Mouse (Mus musculus) ES-E14 (cell line): ENCODE data around the gene Slc16a10. TPM values are rescaled to one million over a fixed set of nuclear protein-coding genes. Genes with fewer than 3 reads are reported as not detected.

Experiments used
- DNase-seq: peaks from one replicate; pipeline ENCODE4 v3.0.0-alpha.2; 2013; ENCODE audit warnings: low read depth, low spot score
- H3K27ac ChIP-seq: 2 replicates; pipeline ENCODE4 v1.5.1; 2012; ENCODE audit warnings: low read depth, mild to moderate bottlenecking, low read length, moderate library complexity, mixed read lengths; ENCODE audit not compliant: poor library complexity, insufficient read depth, severe bottlenecking
- H3K36me3 ChIP-seq: 2 replicates; pipeline ENCODE4 v1.6.1; 2012; ENCODE audit warnings: mild to moderate bottlenecking, low read length, moderate library complexity, mixed read lengths; ENCODE audit not compliant: control insufficient read depth, poor library complexity, insufficient read depth, severe bottlenecking
- H3K4me1 ChIP-seq, 2 experiments: fragments of 150-350 bp in 1 of 2; sonication (generic) in 1 of 2; 2 replicates each; pipeline ENCODE4 v1.6.1; 2012; ENCODE audit warnings: low read length in 2 of 2, mild to moderate bottlenecking in 1 of 2, mixed read lengths in 1 of 2; ENCODE audit not compliant: control insufficient read depth in 2 of 2, insufficient read depth in 2 of 2, poor library complexity in 1 of 2
- H3K4me3 ChIP-seq, 2 experiments: fragments of 150-350 bp in 1 of 2; sonication (generic) in 1 of 2; 2 replicates each; pipeline ENCODE4 v1.5.1; 2012; ENCODE audit warnings: low read length in 2 of 2, low read depth in 1 of 2, mild to moderate bottlenecking in 1 of 2, mixed read lengths in 1 of 2; ENCODE audit not compliant: insufficient read depth in 1 of 2, poor library complexity in 1 of 2, severe bottlenecking in 1 of 2
- H3K9ac ChIP-seq: 2 replicates; pipeline ENCODE4 v1.6.1; 2012; ENCODE audit warnings: low read depth, mild to moderate bottlenecking, low read length, mixed read lengths; ENCODE audit not compliant: poor library complexity, insufficient read depth, severe bottlenecking
- H3K9me3 ChIP-seq: fragments of 150-350 bp; sonication (generic); 2 replicates; pipeline ENCODE4 v1.6.1; 2012; ENCODE audit warnings: low read depth, mild to moderate bottlenecking, low read length; ENCODE audit not compliant: control insufficient read depth, insufficient read depth
- CHD2 ChIP-seq: IDR thresholded peaks from 2 replicates; pipeline ENCODE4 v1.6.1; 2014; ENCODE audit warnings: mild to moderate bottlenecking, low read depth, low read length, inconsistent platforms
- HCFC1 ChIP-seq: IDR thresholded peaks from 2 replicates; pipeline ENCODE4 v1.6.1; 2012; ENCODE audit warnings: low read length, inconsistent platforms, borderline replicate concordance; ENCODE audit not compliant: insufficient read depth
- MAFK ChIP-seq: IDR thresholded peaks from 2 replicates; pipeline ENCODE4 v1.6.1; 2014; ENCODE audit warnings: mild to moderate bottlenecking, low read depth, low read length, inconsistent platforms; ENCODE audit not compliant: insufficient read depth
- ZC3H11A ChIP-seq: IDR thresholded peaks from 2 replicates; pipeline ENCODE4 v1.6.1; 2012; ENCODE audit warnings: low read depth, mild to moderate bottlenecking, inconsistent platforms, low read length, borderline replicate concordance
- ZNF384 ChIP-seq: IDR thresholded peaks from 2 replicates; pipeline ENCODE4 v1.6.1; 2012; ENCODE audit warnings: low read depth, low read length, inconsistent platforms
- in situ Hi-C, 2 experiments: fragments of 600-800 bp; cut with MboI; formaldehyde crosslinking; loops; one replicate each; pipeline ENCODE4 v1.15.1; 2025; ENCODE audit warnings: low sequenced_read_pairs in 2 of 2, inconsistent platforms in 1 of 2; ENCODE audit not compliant: unreplicated experiment in 2 of 2
- total RNA-seq: library from RNA; depleted of rRNA; stranded (reverse); fragments of 300-350 nt; gene quantifications from 2 replicates; pipeline ENCODE4 v1.2.3, GENCODE M21; 2012

Slc16a10 gene
- total RNA-seq, 1 experiment: 6.2 TPM

DNA sequence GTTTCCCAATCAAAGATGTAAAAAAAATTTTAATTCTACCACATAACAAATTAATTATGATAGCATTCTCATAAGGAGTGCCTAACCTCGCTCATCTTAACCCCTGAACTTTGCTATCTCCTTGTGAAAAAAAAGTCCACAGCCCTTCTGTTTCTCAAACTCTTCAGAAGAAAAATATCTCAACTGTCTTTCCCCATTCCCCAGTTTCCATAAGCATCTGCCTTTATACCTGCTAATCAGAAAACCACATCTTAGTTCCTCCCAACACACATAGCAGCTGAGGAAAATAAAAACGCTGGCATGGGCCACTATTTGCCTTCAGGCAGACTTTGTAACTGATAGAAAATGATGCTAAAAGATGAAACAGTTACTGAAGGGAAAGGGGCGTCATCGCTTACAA, 17.5 kb downstream of the Slc16a10 start:
- in situ Hi-C loops: no loop called here
- Histone ChIP-seq H3K9ac (no peak overlapping the region), H3K27ac (no peak overlapping the region), H3K4me1 (no peaks in the 10 kb centered on the region), H3K9me3 (no peaks in the 10 kb centered on the region), H3K4me3 (no peak overlapping the region), H3K36me3 (no peaks in the 10 kb centered on the region)
- TF ChIP-seq CHD2: no peak
- no peak for TF ChIP-seq MAFK
- no peak for TF ChIP-seq HCFC1
- no peak for TF ChIP-seq ZC3H11A
- no peak for TF ChIP-seq ZNF384
- DNase-seq: no peak

DNA sequence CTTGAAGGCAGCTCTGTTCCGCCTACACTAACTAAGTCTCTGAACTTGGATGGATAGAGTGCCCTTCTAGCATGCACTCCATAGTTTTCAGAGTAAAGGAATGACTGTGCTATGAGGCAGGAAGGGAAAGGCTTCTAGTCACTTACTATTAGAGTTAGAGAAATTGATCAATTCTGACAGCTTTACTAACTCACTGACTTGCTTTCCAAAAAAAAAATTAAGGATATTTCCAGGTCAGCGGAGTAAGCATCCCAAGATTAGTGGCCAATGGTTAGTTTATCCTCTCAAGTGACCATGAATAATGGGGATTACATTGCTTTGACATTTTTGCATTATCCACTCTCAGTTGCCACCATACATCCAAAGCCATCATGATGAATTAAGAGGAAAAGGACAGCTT, 18.0 kb downstream of the Slc16a10 start:
- H3K36me3 ChIP-seq: no peaks in the 10 kb centered on the region
- no peaks in the 10 kb centered on the region for H3K4me1 ChIP-seq
- no peak overlapping the region for H3K9ac ChIP-seq
- in situ Hi-C loops: no loop called here
- no peak for DNase-seq
- H3K9me3 ChIP-seq: no peaks in the 10 kb centered on the region
- TF ChIP-seq HCFC1: no peak
- TF ChIP-seq MAFK: no peak
- TF ChIP-seq ZC3H11A: no peak
- TF ChIP-seq CHD2: no peak
- TF ChIP-seq ZNF384: no peak
- H3K27ac ChIP-seq: no peak overlapping the region
- H3K4me3 ChIP-seq: no peak overlapping the region

DNA sequence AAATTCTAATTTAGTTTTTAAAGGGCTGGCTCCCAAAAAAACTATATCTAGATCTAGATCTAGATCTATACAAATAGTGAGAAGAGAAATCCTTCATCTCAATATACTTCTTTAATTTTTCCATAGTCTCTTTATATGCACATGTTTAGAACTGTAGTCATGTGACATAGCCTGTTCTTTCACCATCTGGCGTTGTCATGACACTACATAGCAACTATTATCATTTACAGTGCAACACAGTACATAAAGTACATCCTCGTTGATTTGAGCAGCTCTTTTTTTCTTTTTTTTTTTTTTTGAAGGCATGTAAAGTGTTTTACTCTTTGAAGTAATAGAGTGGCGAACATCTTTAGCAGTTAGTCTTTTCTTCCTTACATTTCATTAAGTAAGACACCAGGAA, 22.6 kb downstream of the Slc16a10 start:
- Histone ChIP-seq H3K36me3 (no peaks in the 10 kb centered on the region), H3K27ac (no peak overlapping the region), H3K4me1 (no peaks in the 10 kb centered on the region), H3K9me3 (no peaks in the 10 kb centered on the region), H3K4me3 (no peak overlapping the region), H3K9ac (no peak overlapping the region)
- no peak for DNase-seq
- in situ Hi-C loops: no loop called here
- TF ChIP-seq ZC3H11A (no peak), HCFC1 (no peak), ZNF384 (no peak), CHD2 (no peak), MAFK (no peak)

DNA sequence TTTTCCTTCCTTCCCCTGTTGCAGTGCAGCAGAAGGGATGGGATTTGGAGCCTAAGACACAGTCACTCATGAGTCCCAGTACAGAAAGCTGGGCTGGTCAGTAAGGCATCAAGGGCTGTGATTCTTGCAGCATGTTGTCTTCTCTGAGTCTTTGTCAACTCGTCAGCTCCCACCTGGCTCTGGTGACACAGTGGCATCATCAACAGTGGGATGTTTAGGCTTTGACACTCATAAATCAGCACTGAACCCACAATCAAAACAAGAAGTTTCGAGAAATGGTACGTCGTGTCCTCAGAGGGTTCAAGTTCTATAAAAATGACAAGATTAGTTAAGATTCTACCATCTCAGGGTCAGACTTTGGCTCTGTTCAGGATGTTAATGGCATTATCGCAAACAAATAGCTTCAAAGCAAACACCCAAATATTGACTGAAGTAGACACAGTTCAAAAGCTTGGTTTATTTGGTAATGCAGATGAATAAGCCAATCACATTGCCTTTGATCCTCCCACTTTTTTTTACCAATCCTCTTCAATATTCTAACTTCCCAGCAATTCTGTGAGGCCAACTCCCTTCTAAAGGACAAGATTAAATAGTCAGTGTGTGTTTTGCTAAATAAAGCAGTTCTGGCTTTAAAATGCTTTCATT, 23.2 kb downstream of the Slc16a10 start:
- H3K4me3 ChIP-seq: no peak overlapping the region
- TF ChIP-seq ZNF384 (no peak), MAFK (no peak), ZC3H11A (no peak), HCFC1 (no peak), CHD2 (no peak)
- no peak overlapping the region for H3K27ac ChIP-seq
- in situ Hi-C loops: no loop called here
- no peaks in the 10 kb centered on the region for H3K36me3 ChIP-seq
- no peaks in the 10 kb centered on the region for H3K9me3 ChIP-seq
- no peak overlapping the region for H3K9ac ChIP-seq
- no peaks in the 10 kb centered on the region for H3K4me1 ChIP-seq
- DNase-seq: no peak

DNA sequence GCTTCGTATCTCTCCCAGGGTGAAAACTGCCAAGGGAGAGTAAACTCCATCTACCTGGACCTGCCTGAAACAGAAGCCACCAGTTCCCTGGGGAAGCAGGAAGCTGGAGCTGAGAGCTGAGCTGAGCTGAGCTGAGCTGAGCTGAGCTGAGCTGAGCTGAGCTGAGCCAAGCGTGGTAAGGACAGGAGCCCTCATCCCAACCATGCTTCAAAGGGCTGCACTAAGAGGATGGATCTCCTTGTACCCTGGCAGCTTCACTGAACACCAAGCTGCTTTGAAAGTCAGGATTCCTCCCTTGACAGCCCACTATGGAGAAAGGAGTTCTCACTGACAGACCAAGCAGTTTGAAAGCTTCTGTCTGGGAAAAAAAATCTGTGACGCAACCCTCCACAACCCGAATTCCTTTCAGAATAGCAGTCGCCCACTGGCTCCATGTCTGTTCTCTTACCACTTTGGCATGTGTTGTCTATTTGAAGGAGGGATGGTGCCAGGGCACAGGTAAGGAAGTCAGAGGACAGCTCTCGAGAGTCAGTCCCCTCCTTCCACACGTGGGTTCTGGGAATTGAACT, 28.5 kb downstream of the Slc16a10 start:
- H3K36me3 ChIP-seq: no peaks in the 10 kb centered on the region
- H3K27ac ChIP-seq: no peak overlapping the region
- TF ChIP-seq CHD2 (no peak), ZNF384 (no peak), MAFK (no peak), HCFC1 (no peak), ZC3H11A (no peak)
- no peak overlapping the region for H3K4me3 ChIP-seq
- no peaks in the 10 kb centered on the region for H3K9me3 ChIP-seq
- H3K9ac ChIP-seq: no peak overlapping the region
- in situ Hi-C loops: no loop called here
- H3K4me1 ChIP-seq: no peaks in the 10 kb centered on the region
- no peak for DNase-seq
